Mouse (Mus musculus): ENCODE results near the gene Ube2i. TPM values are rescaled to one million over a fixed set of nuclear protein-coding genes. Genes with fewer than 3 reads are reported as not detected.

The Ube2i gene
- polyA plus RNA-seq, 1 experiment from 2014 or later = 501 TPM

DNA sequence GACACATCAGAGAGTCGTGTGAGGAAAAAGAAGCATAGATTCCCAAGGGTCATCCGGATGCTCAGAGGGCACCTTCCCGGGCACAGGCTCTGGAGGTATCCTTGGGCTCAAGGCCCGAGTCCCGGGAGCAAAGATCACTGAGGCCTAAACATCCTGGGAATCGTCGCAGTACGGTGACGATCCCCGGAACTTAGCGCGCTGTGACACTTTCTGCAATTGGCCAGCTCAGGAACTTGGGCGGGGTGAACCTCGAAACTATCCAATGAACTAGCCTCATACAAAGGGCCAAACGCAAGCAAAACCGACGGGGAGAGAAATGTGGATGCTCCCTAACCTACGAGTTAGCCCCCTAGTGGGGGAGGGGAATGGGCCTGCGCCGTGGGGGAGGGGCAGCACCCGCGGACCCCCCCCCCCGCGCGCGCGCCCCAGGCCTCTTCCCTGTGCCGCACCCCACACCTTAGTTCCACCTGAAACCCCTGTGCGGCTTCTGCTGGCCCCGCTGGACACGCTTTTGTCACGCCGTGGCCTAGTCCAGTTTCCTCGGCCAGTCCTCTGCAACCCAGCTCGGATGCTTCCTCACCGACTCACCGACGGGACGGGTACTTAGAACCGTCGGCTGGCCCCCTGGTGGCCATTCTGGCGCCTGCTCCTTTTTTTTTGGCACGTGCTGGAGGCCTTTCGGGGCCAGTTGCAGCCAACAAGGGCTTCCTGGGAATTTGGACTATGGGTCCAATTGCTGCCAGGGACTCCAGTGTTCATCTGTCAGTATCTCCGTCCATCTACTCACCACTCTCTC lies 518 bp downstream of the Ube2i start:
- peak; percentile 90 for ATAC-seq (replicated peaks; ENCODE audit: low FRiP score, low read depth)
- Histone ChIP-seq H3K9ac (ENCODE audit: low read depth, low read length) (peak overlapping the region; percentile 100), H3K4me3 (replicated peaks; ENCODE audit: low read depth, low read length) (peak overlapping the region; percentile 100), H3K4me2 (ENCODE audit: low read length) (peak overlapping the region; percentile 52), H3K27ac (peak overlapping the region; percentile 99), H3K27me3 (ENCODE audit: insufficient read depth, low read length) (no peaks in the 10 kb centered on the region), H3K4me1 (replicated peaks; ENCODE audit: insufficient read depth, low read length) (peaks cover 19% of the 10 kb centered on the region; the same call in 1 of the 2 replicates), H3K36me3 (ENCODE audit: insufficient read depth, low read length) (peaks cover 2% of the 10 kb centered on the region; the same call in 1 of the 2 replicates), H3K9me3 (replicated peaks; ENCODE audit: low read length) (no peaks in the 10 kb centered on the region)
- TF ChIP-seq CTCF (IDR thresholded peaks at IDR 0.05; ENCODE audit: low read depth) = peak; percentile 86
- peak; percentile 97 for DNase-seq (ENCODE audit: low spot score)
- WGBS = 0% methylated on average over 40 of the region's 45 CpGs

DNA sequence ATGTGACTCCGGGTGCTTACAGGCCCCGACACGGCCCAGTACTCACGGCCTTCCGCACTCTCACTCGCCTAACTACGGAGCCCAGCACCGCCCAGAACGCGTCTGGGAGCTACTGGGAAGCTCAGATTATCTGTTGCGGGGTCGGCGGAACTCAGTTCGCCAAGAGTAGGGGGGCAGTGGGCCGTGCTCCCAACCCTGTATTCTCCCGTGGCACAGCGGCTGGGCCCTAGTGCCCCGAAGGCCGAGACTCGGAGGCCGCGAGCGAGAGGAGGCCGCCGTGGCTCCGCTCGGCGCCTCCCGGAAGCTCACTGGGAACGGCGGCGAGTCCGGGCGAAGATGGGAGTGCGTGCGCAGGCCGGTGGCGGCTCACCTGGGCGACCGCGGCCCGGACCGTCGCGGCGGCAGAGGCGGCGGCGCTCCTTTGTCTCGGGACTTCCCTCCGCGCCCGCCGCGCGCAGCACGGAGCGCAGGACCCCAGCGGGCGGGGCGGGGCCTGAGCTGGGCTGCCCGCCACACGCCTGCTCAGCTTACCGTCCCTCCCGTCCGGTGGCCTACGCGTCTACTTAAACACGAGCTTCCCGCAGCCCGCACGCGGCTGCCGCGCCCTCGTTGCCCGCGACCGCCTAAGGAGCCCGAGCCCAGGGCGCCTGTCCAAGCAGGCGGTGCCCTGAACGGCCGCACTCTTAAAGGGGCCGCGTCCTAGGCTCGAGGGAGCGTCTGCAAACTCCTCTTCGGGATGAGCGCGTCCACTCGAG lies 1.3 kb downstream of the Ube2i start:
- Histone ChIP-seq H3K36me3 (ENCODE audit: insufficient read depth, low read length) (peaks cover 10% of the 10 kb centered on the region), H3K9me3 (replicated peaks; ENCODE audit: low read length) (no peaks in the 10 kb centered on the region), H3K4me3 (replicated peaks; ENCODE audit: low read depth, low read length) (peak overlapping the region; percentile 100), H3K27me3 (ENCODE audit: insufficient read depth, low read length) (no peaks in the 10 kb centered on the region), H3K27ac (peak overlapping the region; percentile 99), H3K4me2 (ENCODE audit: low read length) (peak overlapping the region; percentile 63), H3K4me1 (replicated peaks; ENCODE audit: insufficient read depth, low read length) (peaks cover 19% of the 10 kb centered on the region; the same call in 1 of the 2 replicates), H3K9ac (ENCODE audit: low read depth, low read length) (peak overlapping the region; percentile 100)
- peak; percentile 84 for ATAC-seq (replicated peaks; ENCODE audit: low FRiP score, low read depth)
- peak; percentile 93 for DNase-seq (ENCODE audit: low spot score)
- under 1% methylated on average over 81 of the region's 92 CpGs for WGBS
- TF ChIP-seq CTCF (IDR thresholded peaks at IDR 0.05; ENCODE audit: low read depth) = no peak

DNA sequence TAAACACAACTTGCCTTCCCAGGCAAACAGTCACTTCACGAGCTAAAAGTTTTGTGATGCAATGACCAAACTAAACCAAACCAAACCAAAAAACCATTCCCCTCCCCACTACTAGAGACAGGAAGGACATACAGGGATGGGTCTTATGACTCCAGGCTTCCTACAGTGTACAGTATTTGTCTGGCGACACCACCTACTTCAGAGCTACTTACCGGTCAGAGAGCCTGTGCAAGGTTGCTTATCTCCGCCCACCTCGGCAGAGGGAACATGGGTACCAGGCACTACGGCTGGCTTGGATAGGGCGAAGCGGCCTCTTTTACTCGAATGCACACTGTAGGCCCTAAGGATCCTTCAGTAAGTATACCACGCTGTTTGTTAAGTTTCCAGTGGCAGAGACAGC lies 2.1 kb downstream of the Ube2i start:
- TF ChIP-seq CTCF (IDR thresholded peaks at IDR 0.05; ENCODE audit: low read depth) = no peak; the same call in 1 of the 2 replicates
- 0% methylated on average over 10 of the region's 10 CpGs for WGBS

DNA sequence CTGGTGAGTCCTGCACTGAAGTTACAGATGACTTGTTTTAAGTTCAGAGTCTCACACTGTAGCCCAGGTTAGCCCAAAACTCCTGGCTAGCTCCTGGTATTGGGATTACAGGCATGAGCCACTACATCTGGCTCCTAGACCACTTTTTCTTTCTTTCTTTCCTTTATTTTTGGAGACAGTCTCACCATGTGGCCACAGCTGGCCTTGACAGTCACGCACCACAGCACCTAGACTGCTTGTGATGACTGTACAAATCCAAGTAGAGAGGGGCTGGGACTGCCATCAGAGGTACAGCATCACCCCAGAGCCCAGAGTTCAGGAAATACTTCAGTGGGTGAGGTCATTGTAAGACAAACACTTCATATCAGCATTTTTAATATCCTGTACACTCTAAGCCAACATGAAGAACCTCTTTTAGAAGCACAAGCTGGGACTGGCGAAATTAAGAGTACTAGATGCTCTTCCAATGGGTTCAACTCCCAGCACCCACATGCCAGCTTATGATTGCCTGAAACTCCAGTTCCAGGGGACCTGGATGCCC lies 3.6 kb downstream of the Ube2i start:
- H3K9me3 ChIP-seq (replicated peaks; ENCODE audit: low read length) = no peaks in the 10 kb centered on the region
- no peak for DNase-seq (ENCODE audit: low spot score)
- TF ChIP-seq CTCF (IDR thresholded peaks at IDR 0.05; ENCODE audit: low read depth) = no peak
- 47% methylated on average over 2 of the region's 2 CpGs for WGBS
- no peak for ATAC-seq (replicated peaks; ENCODE audit: low FRiP score, low read depth)
- no peak overlapping the region for H3K9ac ChIP-seq (ENCODE audit: low read depth, low read length)
- no peak overlapping the region for H3K27ac ChIP-seq
- H3K4me3 ChIP-seq (replicated peaks; ENCODE audit: low read depth, low read length) = no peak overlapping the region
- H3K27me3 ChIP-seq (ENCODE audit: insufficient read depth, low read length) = no peaks in the 10 kb centered on the region
- peaks cover 19% of the 10 kb centered on the region; the same call in 1 of the 2 replicates for H3K4me1 ChIP-seq (replicated peaks; ENCODE audit: insufficient read depth, low read length)
- H3K36me3 ChIP-seq (ENCODE audit: insufficient read depth, low read length) = peaks cover 33% of the 10 kb centered on the region
- H3K4me2 ChIP-seq (ENCODE audit: low read length) = peak overlapping the region; percentile 63; the same call in 1 of the 2 replicates

More for the DNA sequence above, 2.1 kb downstream of the Ube2i start:
- H3K4me1 ChIP-seq (replicated peaks; ENCODE audit: insufficient read depth, low read length) = peaks cover 19% of the 10 kb centered on the region; the same call in 1 of the 2 replicates
- peak overlapping the region; percentile 100 for H3K4me3 ChIP-seq (replicated peaks; ENCODE audit: low read depth, low read length)
- H3K27me3 ChIP-seq (ENCODE audit: insufficient read depth, low read length) = no peaks in the 10 kb centered on the region
- DNase-seq (ENCODE audit: low spot score) = peak; percentile 54
- H3K36me3 ChIP-seq (ENCODE audit: insufficient read depth, low read length) = peaks cover 18% of the 10 kb centered on the region
- no peaks in the 10 kb centered on the region for H3K9me3 ChIP-seq (replicated peaks; ENCODE audit: low read length)
- peak overlapping the region; percentile 100 for H3K9ac ChIP-seq (ENCODE audit: low read depth, low read length)
- no peak for ATAC-seq (replicated peaks; ENCODE audit: low FRiP score, low read depth)
- H3K27ac ChIP-seq = peak overlapping the region; percentile 99
- H3K4me2 ChIP-seq (ENCODE audit: low read length) = peak overlapping the region; percentile 63

DNA sequence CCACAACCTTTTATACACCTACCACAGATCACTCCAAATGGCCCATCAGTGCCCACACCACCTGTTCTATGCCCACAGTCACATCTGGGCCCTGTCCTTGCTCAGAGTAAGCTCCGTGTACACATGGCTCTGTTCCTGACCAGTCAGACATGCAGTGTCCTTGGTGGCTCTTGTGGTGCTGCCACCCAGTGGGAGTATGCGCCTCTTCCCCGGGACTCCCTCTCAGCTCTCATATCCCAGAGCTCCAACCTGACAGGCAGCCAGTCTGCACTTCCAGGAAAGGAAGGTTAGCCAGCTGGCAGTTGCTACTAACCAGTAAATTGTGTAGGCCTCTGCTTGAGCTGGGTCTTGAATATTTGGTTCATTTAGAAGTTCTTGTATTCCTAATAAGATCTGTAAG lies 10.0 kb downstream of the Ube2i start:
- H3K9ac ChIP-seq (ENCODE audit: low read depth, low read length) = no peak overlapping the region
- ATAC-seq (replicated peaks; ENCODE audit: low FRiP score, low read depth) (no peak), DNase-seq (ENCODE audit: low spot score) (no peak)
- H3K9me3 ChIP-seq (replicated peaks; ENCODE audit: low read length) = no peaks in the 10 kb centered on the region
- H3K27ac ChIP-seq = no peak overlapping the region
- no peaks in the 10 kb centered on the region for H3K27me3 ChIP-seq (ENCODE audit: insufficient read depth, low read length)
- 52% methylated on average over 3 of the region's 3 CpGs for WGBS
- H3K36me3 ChIP-seq (ENCODE audit: insufficient read depth, low read length) = peaks cover 73% of the 10 kb centered on the region
- TF ChIP-seq CTCF (IDR thresholded peaks at IDR 0.05; ENCODE audit: low read depth) = peak; percentile 59
- no peak overlapping the region for H3K4me2 ChIP-seq (ENCODE audit: low read length)
- H3K4me1 ChIP-seq (replicated peaks; ENCODE audit: insufficient read depth, low read length) = no peaks in the 10 kb centered on the region
- no peak overlapping the region for H3K4me3 ChIP-seq (replicated peaks; ENCODE audit: low read depth, low read length)

DNA sequence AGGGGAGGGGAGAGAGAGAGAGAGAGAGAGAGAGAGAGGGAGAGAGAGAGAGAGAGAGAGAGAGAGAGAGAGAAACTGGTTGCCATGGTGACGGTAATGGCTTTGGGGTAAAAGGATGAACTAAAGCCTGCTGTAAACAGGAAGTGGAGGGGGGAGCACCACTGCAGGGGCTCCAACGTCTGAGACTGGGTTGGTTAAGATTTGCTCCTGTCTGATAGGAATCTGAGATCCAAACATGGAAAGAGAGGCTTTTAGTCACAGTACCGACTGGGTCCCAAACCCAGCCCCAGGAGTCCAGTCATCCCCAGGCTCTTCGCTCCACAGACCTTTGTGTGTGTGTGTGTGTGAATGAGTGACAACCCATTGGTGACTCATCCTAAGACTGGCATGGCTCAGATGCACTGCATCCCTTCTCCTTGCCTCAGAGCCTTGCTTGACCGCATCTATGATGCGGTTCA lies 16.6 kb downstream of the Ube2i start:
- Histone ChIP-seq H3K9me3 (replicated peaks; ENCODE audit: low read length) (no peaks in the 10 kb centered on the region), H3K9ac (ENCODE audit: low read depth, low read length) (no peak overlapping the region), H3K4me3 (replicated peaks; ENCODE audit: low read depth, low read length) (no peak overlapping the region), H3K36me3 (ENCODE audit: insufficient read depth, low read length) (peaks cover 19% of the 10 kb centered on the region), H3K4me2 (ENCODE audit: low read length) (no peak overlapping the region), H3K27me3 (ENCODE audit: insufficient read depth, low read length) (peaks cover 8% of the 10 kb centered on the region; the same call in 1 of the 2 replicates), H3K4me1 (replicated peaks; ENCODE audit: insufficient read depth, low read length) (peaks cover 10% of the 10 kb centered on the region; the same call in 1 of the 2 replicates), H3K27ac (no peak overlapping the region)
- DNase-seq (ENCODE audit: low spot score) = no peak
- no peak for TF ChIP-seq CTCF (IDR thresholded peaks at IDR 0.05; ENCODE audit: low read depth)
- ATAC-seq (replicated peaks; ENCODE audit: low FRiP score, low read depth) = no peak
- 55% methylated on average over 6 of the region's 6 CpGs for WGBS
